Mouse (Mus musculus) forebrain, postnatal 0 days (tissue): ENCODE measurements at regions not wholly inside any gene's neighbourhood (a gene's known extent, or its start where the extent isn't known, plus 50 kb on each side); places are given as distances from the start of the nearest gene placed in this dataset.

Source experiments
- ATAC-seq: fragments of 200-750 bp; cut with Nextera tagmentation; 2 replicates; pipeline ENCODE4 v1.8.0; 2017; ENCODE audit warnings: mild to moderate bottlenecking, moderate library complexity
- DNase-seq: peaks from one replicate; pipeline ENCODE4 v3.0.0-alpha.2; 2015
- H3K27ac ChIP-seq: fragments of 300-500 bp; sonication (generic); 2 replicates; pipeline ENCODE4 v1.5.1; 2014; ENCODE audit warnings: low read depth, mild to moderate bottlenecking, antibody characterized with exemption, low read length, moderate library complexity, mixed read lengths
- H3K27me3 ChIP-seq: fragments of 300-500 bp; sonication (generic); 2 replicates; pipeline ENCODE4 v1.6.1; 2014; ENCODE audit warnings: mild to moderate bottlenecking, low read length, mixed read lengths; ENCODE audit not compliant: insufficient read depth
- H3K36me3 ChIP-seq: fragments of 300-500 bp; sonication (generic); 2 replicates; pipeline ENCODE4 v1.6.1; 2014; ENCODE audit warnings: mild to moderate bottlenecking, moderate library complexity; ENCODE audit not compliant: insufficient read depth
- H3K4me1 ChIP-seq: fragments of 300-500 bp; sonication (generic); 2 replicates; pipeline ENCODE4 v1.6.1; 2014; ENCODE audit warnings: antibody characterized with exemption; ENCODE audit not compliant: insufficient read depth
- H3K4me2 ChIP-seq: fragments of 300-500 bp; sonication (generic); 2 replicates; pipeline ENCODE4 v1.6.1; 2014; ENCODE audit warnings: low read depth, mild to moderate bottlenecking, moderate library complexity
- H3K4me3 ChIP-seq: fragments of 300-500 bp; sonication (generic); 2 replicates; pipeline ENCODE4 v1.5.1; 2014; ENCODE audit warnings: low read depth, low read length, mixed read lengths
- H3K9ac ChIP-seq: fragments of 300-500 bp; sonication (generic); 2 replicates; pipeline ENCODE4 v1.6.1; 2014; ENCODE audit warnings: mild to moderate bottlenecking
- H3K9me3 ChIP-seq: fragments of 300-500 bp; sonication (generic); 2 replicates; pipeline ENCODE4 v1.6.1; 2016; ENCODE audit warnings: low read length
- CTCF ChIP-seq: sonication (generic); IDR thresholded peaks from 2 replicates; pipeline ENCODE4 v1.5.1; 2016; ENCODE audit warnings: antibody characterized with exemption, control low read depth, low read depth
- WGBS: fragments of 180-500 bp; shearing (Covaris S2); extraction: QIAGEN DNeasy Blood & Tissue Kit; methylation state at CpG from one replicate; pipeline ENCODE4 v1.1.7; 2014; 5-methylcytosine and 5-hydroxymethylcytosine counted together

DNA sequence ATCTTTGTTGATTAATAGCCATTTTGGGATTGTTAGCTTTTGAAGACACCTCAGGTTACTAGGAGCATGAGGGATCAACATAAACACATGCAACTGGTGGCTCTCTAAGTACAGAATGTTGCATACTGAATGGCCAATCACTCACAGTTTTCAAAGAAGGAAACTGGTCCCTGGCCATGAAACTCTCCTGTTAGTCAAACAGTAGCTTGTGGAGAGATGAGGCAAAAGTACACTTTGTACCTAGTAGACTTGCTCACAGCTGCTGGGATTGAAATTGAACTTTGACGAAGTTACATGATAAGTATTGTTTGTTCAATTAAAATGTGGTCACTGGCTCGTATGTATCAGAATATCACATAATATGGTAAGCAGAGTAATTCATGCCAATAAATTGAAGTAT lies 237.6 kb upstream of the Robo2 start:
- no peak overlapping the region for H3K27ac ChIP-seq
- H3K4me2 ChIP-seq, result no peak overlapping the region
- DNase-seq (no peak), ATAC-seq (no peak)
- no peaks in the 10 kb centered on the region for H3K27me3 ChIP-seq
- H3K36me3 ChIP-seq, result no peaks in the 10 kb centered on the region
- H3K9me3 ChIP-seq, result no peaks in the 10 kb centered on the region
- H3K4me1 ChIP-seq, result no peaks in the 10 kb centered on the region
- 92% methylated on average over 2 of the region's 2 CpGs for WGBS
- no peak for TF ChIP-seq CTCF
- H3K4me3 ChIP-seq, result no peak overlapping the region
- no peak overlapping the region for H3K9ac ChIP-seq

DNA sequence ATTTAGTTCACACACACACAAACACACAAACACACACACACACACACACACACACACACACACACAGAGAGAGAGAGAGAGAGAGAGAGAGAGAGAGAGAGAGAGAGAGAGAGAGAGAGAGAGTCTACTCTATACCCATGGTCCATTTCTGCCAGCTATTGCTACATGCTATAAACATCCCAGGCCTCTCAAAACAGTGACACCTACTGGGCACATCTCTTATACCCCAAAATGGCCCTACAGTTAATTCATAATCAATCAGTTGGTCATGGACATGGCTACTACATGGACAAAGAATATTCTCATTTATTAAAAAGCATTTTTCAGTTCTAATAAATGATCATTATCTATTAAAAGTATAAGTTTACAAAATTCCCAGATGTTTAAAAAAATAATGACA lies 236.8 kb upstream of the Robo2 start:
- no peak overlapping the region for H3K9ac ChIP-seq
- no peak for TF ChIP-seq CTCF
- ATAC-seq, result no peak

DNA sequence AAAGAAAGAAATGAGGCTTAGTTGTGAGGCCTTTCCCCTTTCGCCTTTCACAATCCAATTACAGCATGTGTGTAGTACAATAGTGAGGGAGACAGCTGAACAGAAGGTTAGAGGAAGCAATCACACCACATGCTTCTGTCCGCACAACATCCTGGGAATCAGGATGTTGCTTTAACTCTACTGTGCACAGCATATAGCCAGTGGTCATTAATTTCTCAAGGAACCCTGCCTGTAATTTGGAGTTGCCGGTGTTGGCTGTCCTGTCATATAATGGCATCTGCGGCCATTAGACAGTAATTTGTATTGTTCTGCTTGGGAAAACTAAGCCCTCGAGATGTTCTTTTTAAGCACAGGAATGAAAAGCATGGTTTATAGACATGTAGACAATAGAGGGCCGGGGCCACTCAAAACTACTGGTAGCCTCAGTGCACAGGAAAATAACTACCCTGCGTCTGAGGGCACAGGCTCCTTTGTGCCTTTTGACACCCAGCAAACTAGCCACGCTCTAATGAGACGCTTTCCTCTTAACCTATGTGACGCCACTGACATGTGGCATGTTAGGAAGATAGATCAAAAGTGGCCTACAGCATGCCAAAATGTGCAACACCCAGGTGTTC lies 233.2 kb upstream of the Robo2 start:
- Histone ChIP-seq H3K9ac (no peak overlapping the region), H3K4me3 (no peak overlapping the region), H3K9me3 (no peaks in the 10 kb centered on the region), H3K4me1 (no peaks in the 10 kb centered on the region), H3K4me2 (no peak overlapping the region), H3K36me3 (no peaks in the 10 kb centered on the region), H3K27me3 (no peaks in the 10 kb centered on the region), H3K27ac (no peak overlapping the region)
- 15% methylated on average over 10 of the region's 10 CpGs for WGBS
- ATAC-seq (no peak; the same call in 1 of the 2 replicates), DNase-seq (no peak)
- TF ChIP-seq CTCF, result no peak

More for the DNA sequence above, 236.8 kb upstream of the Robo2 start:
- Histone ChIP-seq H3K4me1 (no peaks in the 10 kb centered on the region), H3K36me3 (no peaks in the 10 kb centered on the region), H3K9me3 (no peaks in the 10 kb centered on the region), H3K4me3 (no peak overlapping the region), H3K4me2 (no peak overlapping the region), H3K27ac (no peak overlapping the region), H3K27me3 (no peaks in the 10 kb centered on the region)
- DNase-seq, result no peak

DNA sequence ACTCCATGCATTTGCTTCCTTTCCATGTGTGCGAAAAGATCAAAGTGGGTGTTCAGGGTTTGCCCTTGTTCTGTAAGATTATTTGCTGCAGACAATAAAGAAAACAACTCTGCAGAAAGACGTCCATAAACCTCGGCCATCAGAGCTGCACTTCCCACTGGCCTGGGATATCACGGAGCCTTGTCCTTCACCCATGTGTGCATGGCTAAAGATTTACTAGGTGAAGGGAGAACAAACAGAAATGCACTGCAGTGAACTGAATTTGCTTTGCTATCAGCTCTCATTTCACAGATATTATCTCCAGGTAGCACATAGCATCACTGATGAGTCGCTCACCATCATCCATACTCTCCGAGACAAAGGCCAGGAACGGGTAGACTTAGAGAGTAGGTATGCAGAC lies 228.2 kb upstream of the Robo2 start:
- DNase-seq (no peak), ATAC-seq (no peak)
- no peaks in the 10 kb centered on the region for H3K27me3 ChIP-seq
- no peaks in the 10 kb centered on the region for H3K36me3 ChIP-seq
- no peak overlapping the region for H3K4me3 ChIP-seq
- TF ChIP-seq CTCF, result no peak
- 90% methylated on average over 7 of the region's 7 CpGs for WGBS
- no peaks in the 10 kb centered on the region for H3K9me3 ChIP-seq
- H3K4me2 ChIP-seq, result no peak overlapping the region
- no peaks in the 10 kb centered on the region for H3K4me1 ChIP-seq
- no peak overlapping the region for H3K27ac ChIP-seq
- H3K9ac ChIP-seq, result no peak overlapping the region

DNA sequence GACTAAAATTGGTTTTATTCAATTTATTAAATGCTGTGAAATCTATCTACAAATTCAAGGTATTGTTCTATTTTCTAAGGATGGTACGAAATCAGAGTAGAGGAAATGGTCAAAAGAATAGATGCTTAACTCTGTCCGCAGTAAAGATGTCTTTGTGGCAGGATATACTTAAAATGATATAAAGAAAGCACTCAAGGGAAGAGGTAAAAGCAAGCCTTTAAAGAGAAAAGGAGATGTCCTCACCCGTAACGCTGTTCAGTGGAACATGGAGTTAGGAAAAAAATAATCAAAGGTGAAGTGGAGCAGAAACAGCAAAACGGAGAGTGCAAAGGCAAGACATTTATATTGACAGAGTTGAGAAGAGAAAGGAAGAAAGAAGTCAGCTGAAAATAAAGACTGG lies 226.0 kb upstream of the Robo2 start:
- 75% methylated on average over 5 of the region's 5 CpGs for WGBS

DNA sequence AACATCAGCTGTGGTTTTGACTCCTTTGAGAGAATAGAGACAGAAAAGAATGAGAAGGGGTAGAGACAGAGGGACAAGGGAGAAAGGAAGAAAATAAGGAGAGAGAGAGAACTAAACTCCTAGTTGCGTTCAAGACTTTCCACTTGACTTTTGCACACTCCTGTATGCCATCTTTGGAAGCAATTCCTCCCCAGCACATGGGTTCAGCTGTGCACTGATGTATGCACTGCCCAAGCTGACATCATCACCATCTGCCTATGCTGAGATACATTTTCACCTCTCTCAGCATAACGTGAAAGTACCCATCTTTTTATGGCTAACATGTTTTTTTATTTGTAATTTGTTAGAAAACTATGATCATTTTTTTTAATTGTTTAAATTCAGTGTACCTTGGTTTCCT lies 214.2 kb upstream of the Robo2 start:
- DNase-seq, result no peak
- no peak overlapping the region for H3K27ac ChIP-seq
- H3K4me1 ChIP-seq, result no peaks in the 10 kb centered on the region
- ATAC-seq, result no peak
- no peaks in the 10 kb centered on the region for H3K9me3 ChIP-seq
- no peak for TF ChIP-seq CTCF
- H3K27me3 ChIP-seq, result no peaks in the 10 kb centered on the region
- H3K4me3 ChIP-seq, result no peak overlapping the region
- 77% methylated on average over 2 of the region's 2 CpGs for WGBS
- no peaks in the 10 kb centered on the region for H3K36me3 ChIP-seq
- no peak overlapping the region for H3K9ac ChIP-seq
- H3K4me2 ChIP-seq, result no peak overlapping the region

More for the DNA sequence above, 226.0 kb upstream of the Robo2 start:
- no peak overlapping the region for H3K4me2 ChIP-seq
- DNase-seq (no peak), ATAC-seq (no peak)
- no peak overlapping the region for H3K4me3 ChIP-seq
- no peak overlapping the region for H3K9ac ChIP-seq
- H3K9me3 ChIP-seq, result no peaks in the 10 kb centered on the region
- H3K27ac ChIP-seq, result no peak overlapping the region
- no peaks in the 10 kb centered on the region for H3K4me1 ChIP-seq
- H3K27me3 ChIP-seq, result no peaks in the 10 kb centered on the region
- H3K36me3 ChIP-seq, result no peaks in the 10 kb centered on the region
- TF ChIP-seq CTCF, result no peak

DNA sequence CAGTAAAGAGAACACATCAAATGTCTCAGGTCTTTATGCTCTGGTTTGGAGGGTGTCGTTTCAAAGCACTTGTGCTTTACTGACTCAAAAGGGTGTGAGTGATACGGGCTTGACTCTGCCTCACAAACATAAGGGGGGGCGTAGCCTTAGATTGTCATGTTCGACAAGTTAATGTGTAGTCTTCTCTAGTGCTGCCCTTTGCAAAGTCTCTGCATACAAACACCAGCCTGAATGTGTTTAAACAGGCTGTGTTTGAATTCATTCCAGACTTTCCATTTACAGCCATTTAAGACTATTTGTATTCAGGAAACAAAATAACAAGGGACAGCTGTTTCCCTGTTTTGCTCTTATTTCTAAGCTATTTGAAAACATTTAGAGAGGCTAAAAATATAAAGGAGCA lies 200.4 kb upstream of the Robo2 start:
- H3K4me3 ChIP-seq, result no peak overlapping the region
- TF ChIP-seq CTCF, result no peak
- H3K4me2 ChIP-seq, result no peak overlapping the region
- DNase-seq (no peak), ATAC-seq (no peak)
- 33% methylated on average over 4 of the region's 4 CpGs for WGBS
- no peaks in the 10 kb centered on the region for H3K4me1 ChIP-seq
- H3K9me3 ChIP-seq, result no peaks in the 10 kb centered on the region
- no peak overlapping the region for H3K9ac ChIP-seq
- no peaks in the 10 kb centered on the region for H3K27me3 ChIP-seq
- no peaks in the 10 kb centered on the region for H3K36me3 ChIP-seq
- H3K27ac ChIP-seq, result no peak overlapping the region

DNA sequence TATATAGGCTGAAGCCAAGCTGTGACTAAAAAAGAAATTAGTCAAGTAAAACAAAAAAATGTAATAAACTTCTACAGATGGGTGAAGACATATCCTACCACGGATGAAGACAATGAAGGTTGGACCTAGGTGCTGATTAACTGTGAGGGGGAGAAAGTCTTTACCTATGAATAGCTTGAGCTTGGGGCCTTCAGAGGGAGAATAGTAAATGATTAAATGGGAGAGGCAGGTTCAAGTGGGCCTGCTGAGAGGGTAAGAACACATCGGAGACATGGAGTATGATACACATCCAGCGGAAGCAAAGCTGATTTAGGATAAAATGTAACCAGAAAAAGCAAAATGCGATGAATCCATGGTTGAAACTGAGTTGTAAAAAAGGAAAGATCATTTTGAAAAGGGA lies 197.9 kb upstream of the Robo2 start:
- H3K9me3 ChIP-seq, result no peaks in the 10 kb centered on the region
- TF ChIP-seq CTCF, result no peak
- H3K9ac ChIP-seq, result no peak overlapping the region
- no peak overlapping the region for H3K4me2 ChIP-seq
- no peaks in the 10 kb centered on the region for H3K27me3 ChIP-seq
- no peak for ATAC-seq
- WGBS, result 76% methylated on average over 4 of the region's 4 CpGs
- H3K4me1 ChIP-seq, result no peaks in the 10 kb centered on the region
- no peaks in the 10 kb centered on the region for H3K36me3 ChIP-seq
- H3K27ac ChIP-seq, result no peak overlapping the region
- no peak for DNase-seq
- H3K4me3 ChIP-seq, result no peak overlapping the region
